Mouse (Mus musculus) lung, adult 2 months (tissue): Measurements from ENCODE around the gene Tchh. TPM values are rescaled to one million over a fixed set of nuclear protein-coding genes. Genes with fewer than 3 reads are reported as not detected.
"Not testable (repeated sequence)": the region's sequence is repeated elsewhere in the genome, so short reads cannot be mapped to it uniquely, and the experiment has no call there.

Experiments used
- DNase-seq: peaks from one replicate; pipeline ENCODE4 v3.0.0; 2022
- H3K4me1 ChIP-seq: fragments of 200-500 bp; 2 replicates; pipeline ENCODE4 v1.6.1; 2011; ENCODE audit warnings: low read length; ENCODE audit not compliant: control insufficient read depth, insufficient read depth
- H3K4me3 ChIP-seq: fragments of 200-500 bp; replicated peaks from 2 replicates; pipeline ENCODE3; 2011; ENCODE audit warnings: low read depth, mild to moderate bottlenecking, control low read depth, low read length; ENCODE audit errors: extremely low read depth
- CTCF ChIP-seq: fragments of 200-500 bp; IDR thresholded peaks from 2 replicates; pipeline ENCODE4 v1.5.1; 2011; ENCODE audit warnings: mild to moderate bottlenecking, low read length, control low read depth; ENCODE audit not compliant: insufficient read depth
- POLR2A ChIP-seq: fragments of 200-500 bp; IDR thresholded peaks from 2 replicates; pipeline ENCODE4 v1.6.1; 2011; ENCODE audit warnings: low read depth, mild to moderate bottlenecking, control low read depth, low read length, borderline replicate concordance; ENCODE audit errors: extremely low read depth
- WGBS: fragments of 180-500 bp; shearing (Covaris S2); methylation state at CpG from one replicate; pipeline ENCODE4 v1.1.7; 2018; 5-methylcytosine and 5-hydroxymethylcytosine counted together
- polyA plus RNA-seq: library from polyadenylated mRNA; depleted of rRNA; stranded (reverse); fragments of >200 nt; gene quantifications from 2 replicates; pipeline ENCODE4 v1.2.3, GENCODE M21; 2012; rRNA removed

The Tchh gene
- polyA plus RNA-seq, 1 experiment: 0.28 TPM

DNA sequence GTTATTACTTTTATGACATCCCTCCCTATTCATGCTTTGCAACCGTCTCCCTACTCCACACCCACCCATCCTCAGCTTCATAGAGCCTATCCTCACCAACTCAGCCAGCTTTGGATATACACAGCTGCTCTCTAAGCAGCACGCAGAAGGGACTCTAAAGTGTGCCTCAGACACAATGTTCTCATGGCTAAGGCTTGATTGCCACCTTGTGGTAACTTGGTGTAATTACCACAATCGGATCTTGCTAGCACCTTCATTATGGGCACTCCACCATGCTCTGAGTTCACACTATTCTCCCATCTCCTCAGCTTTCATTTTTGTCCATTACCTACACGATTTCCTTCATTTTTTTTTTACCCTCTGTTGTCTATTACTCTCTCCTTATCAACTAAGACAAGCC, 51.9 kb downstream of the Tchh start:
- TF ChIP-seq POLR2A (no peak), CTCF (peak; percentile 44)
- WGBS: 3% methylated on average over 4 of the region's 4 CpGs
- Histone ChIP-seq H3K4me3 (no peak overlapping the region), H3K4me1 (no peaks in the 10 kb centered on the region)
- peak; percentile 18 for DNase-seq

DNA sequence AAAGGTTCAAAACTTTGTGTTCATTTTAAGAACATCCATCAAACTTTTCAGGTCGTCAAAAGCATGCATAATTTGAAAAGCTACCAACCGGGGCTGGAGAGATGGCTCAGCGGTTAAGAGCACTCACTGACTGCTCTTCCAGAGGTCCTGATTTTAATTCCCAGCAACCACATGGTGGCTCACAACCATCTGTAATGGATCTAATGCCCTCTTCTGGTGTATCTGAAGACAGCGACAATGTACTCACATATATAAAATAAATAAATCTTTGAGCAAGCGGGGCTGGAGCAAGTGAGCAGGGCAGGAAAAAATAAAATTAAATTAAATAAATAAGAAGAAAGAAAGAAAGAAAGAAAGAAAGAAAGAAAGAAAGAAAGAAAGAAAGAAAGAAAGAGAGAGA, 52.6 kb downstream of the Tchh start:
- H3K4me1 ChIP-seq, H3K4me3 ChIP-seq, DNase-seq: not testable (repeated sequence)
- 20% methylated on average over 5 of the region's 5 CpGs for WGBS

DNA sequence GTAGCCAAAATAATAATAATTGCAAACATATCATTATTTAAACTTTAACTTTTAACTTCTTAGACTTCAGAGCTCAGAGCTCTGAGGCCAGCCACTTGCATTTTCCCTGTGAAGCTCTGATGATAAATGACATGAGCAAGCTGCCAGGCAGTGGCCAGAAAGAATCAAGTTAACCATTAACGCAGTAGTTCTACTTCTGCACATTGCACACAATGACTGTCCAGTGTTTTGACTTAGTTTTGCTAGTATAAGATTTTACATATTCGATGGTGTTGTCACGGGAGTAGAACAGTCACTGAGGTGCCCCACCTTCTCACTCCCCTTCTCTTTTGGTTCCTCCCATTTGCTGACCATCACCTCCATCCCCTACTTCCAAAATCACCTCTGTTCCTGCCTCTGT, 55.0 kb downstream of the Tchh start:
- 65% methylated on average over 3 of the region's 3 CpGs for WGBS
- no peak overlapping the region for H3K4me3 ChIP-seq
- DNase-seq: no peak
- no peak for TF ChIP-seq POLR2A
- no peaks in the 10 kb centered on the region for H3K4me1 ChIP-seq

Other genes with a start within 250 kb of the Tchh start
- not detected in 2 replicates for gene Flg2, start 245.1 kb upstream of the Tchh start, polyA plus RNA-seq
- gene Flg, start 168.8 kb upstream of the Tchh start, polyA plus RNA-seq: 1.7 TPM in 1 of 2 replicates, not detected in the other
- 3.0 TPM in 1 of 2 replicates, not detected in the other for gene Hrnr, start 122.6 kb upstream of the Tchh start, polyA plus RNA-seq
- 0.16 and 42.1 TPM in 2 replicates for gene Rptn, start 48.6 kb upstream of the Tchh start, polyA plus RNA-seq
- not detected in 2 replicates for gene Tchhl1, start 26.4 kb downstream of the Tchh start, polyA plus RNA-seq
- 232 and 357 TPM in 2 replicates for gene S100a11, start 78.2 kb downstream of the Tchh start, polyA plus RNA-seq
- gene S100a10, start 112.8 kb downstream of the Tchh start, polyA plus RNA-seq: 61.1 and 79.5 TPM in 2 replicates
- not detected in 2 replicates for gene Tdpoz2, start 210.4 kb downstream of the Tchh start, polyA plus RNA-seq
- gene Tdpoz1, start 234.0 kb downstream of the Tchh start, polyA plus RNA-seq: not detected in 2 replicates